In the genomic region with DNA sequence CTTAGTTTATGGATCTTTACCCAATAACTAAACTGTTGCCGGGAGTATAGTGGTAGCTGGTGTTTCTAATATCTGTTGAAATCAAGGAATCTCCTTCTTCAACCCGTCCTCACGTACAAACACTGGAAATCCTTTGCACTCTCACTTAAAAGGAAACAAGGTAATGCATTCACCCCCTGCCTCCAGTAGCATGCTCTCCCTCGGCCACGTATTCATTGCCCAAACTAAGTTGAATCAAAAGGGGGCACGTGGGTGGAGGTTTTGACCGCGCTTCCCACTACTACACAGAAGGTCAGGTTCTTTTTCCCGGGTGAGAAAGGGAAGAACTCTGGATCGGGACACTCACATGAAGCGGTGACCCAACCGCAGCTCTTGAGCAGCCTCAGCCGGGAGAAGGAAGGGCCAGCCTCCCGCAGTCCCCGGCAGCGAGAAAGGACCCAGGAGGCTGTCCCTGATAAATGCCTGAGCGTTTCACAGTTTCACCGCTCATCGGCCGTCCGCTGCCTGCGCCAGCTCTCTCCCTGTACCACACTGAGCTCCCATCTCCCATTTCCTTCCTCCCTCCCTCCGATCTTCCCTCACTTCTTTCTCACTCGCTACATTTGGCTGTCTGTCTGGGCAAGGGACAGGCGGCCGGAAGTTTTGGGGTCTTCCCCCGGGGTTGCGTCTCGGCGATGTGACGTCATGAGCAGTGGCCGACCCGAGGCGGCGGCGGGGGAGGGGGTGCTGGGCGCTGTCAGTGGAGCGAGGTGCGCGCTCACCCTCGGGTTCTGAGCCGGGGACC, we compare ENCODE assay signal across 8 mouse cellular contexts. TPM values are rescaled to one million over a fixed set of nuclear protein-coding genes. Genes with fewer than 3 reads are reported as not detected.
DNase-seq lines count a peak whose midpoint lies in the region; ATAC-seq and TF ChIP-seq lines count a peak whose summit lies in the region.

A gene (plus strand): TSS at position 698 of the 784 bp plus-strand sequence.

- no peaks in the 10 kb centered on the region for H3K9me3 ChIP-seq in ES-E14 (ENCODE audit: control insufficient read depth, insufficient read depth, low read depth, low read length)
- H3K9me3 ChIP-seq in forebrain, embryonic 15.5 days = no peaks in the 10 kb centered on the region

- WGBS in forebrain, embryonic 15.5 days = under 1% methylated on average over 39 of the region's 42 CpGs
- WGBS in lung, adult 2 months = under 1% methylated on average over 42 of the region's 42 CpGs

- peak; percentile 84 for DNase-seq in ES-E14 (ENCODE audit: low read depth, low spot score)
- peak; percentile 92 for DNase-seq in cerebellum, adult 11-12 months
- peak; percentile 86 for DNase-seq in heart, postnatal 25 days (ENCODE audit: low spot score)
- DNase-seq in layer of hippocampus, adult 18-20 months (ENCODE audit: low spot score in 2 of 2) = peak; percentile 92 to 96
- DNase-seq in lung, adult 2 months = peak; percentile 95
- peak; percentile 85 to 87 for DNase-seq in thymus, adult 18-20 months

- H3K27me3 ChIP-seq in forebrain, embryonic 15.5 days = no peaks in the 10 kb centered on the region

- H3K36me3 ChIP-seq in ES-E14 (ENCODE audit: control insufficient read depth, insufficient read depth, low read length, poor library complexity, severe bottlenecking) = no peaks in the 10 kb centered on the region
- 0 out of 2 replicates have a peak, but pooled peaks cover 5% of the 10 kb centered on the region for H3K36me3 ChIP-seq in forebrain, embryonic 15.5 days

- H3K9ac ChIP-seq in ES-E14 (ENCODE audit: insufficient read depth, low read depth, low read length, poor library complexity, severe bottlenecking) = peak within 1 kb of the TSS; percentile 99
- peak within 1 kb of the TSS; percentile 79 for H3K9ac ChIP-seq in forebrain, embryonic 15.5 days (replicated peaks)

- TF ChIP-seq CTCF in lung, adult 2 months (IDR thresholded peaks at IDR 0.05; ENCODE audit: insufficient read depth, low read length) = no peak

- peak within 1 kb of the TSS; percentile 82 to 99 for H3K4me3 ChIP-seq in ES-E14 (ENCODE audit: insufficient read depth in 1 of 2, low read depth in 1 of 2, low read length in 2 of 2, poor library complexity in 1 of 2, severe bottlenecking in 1 of 2)
- peak within 1 kb of the TSS; percentile 67 for H3K4me3 ChIP-seq in forebrain, embryonic 15.5 days
- H3K4me3 ChIP-seq in lung, adult 2 months (replicated peaks; ENCODE audit: extremely low read depth, low read depth, low read length) = peak within 1 kb of the TSS; percentile 78

- intact Hi-C loops in heart, postnatal 25 days (cut with DNase I) = no loop called here

- peak within 1 kb of the TSS; percentile 65 for H3K4me2 ChIP-seq in forebrain, embryonic 15.5 days (replicated peaks)

- ATAC-seq in forebrain, embryonic 15.5 days (replicated peaks) = peak; percentile 97
- ATAC-seq in neutrophil, adult 5-6 weeks (ENCODE audit: extremely low read depth, insufficient number of reproducible peaks, low FRiP score, poor library complexity, severe bottlenecking) = peak; percentile 88

- peak within 1 kb of the TSS; percentile 96; the same call in 1 of the 2 replicates for H3K27ac ChIP-seq in ES-E14 (ENCODE audit: insufficient read depth, low read depth, low read length, poor library complexity, severe bottlenecking)
- peak within 1 kb of the TSS; percentile 86 for H3K27ac ChIP-seq in forebrain, embryonic 15.5 days (replicated peaks)

- in situ Hi-C loops in ES-E14 (cut with MboI; ENCODE audit: low sequenced_read_pairs in 2 of 2, unreplicated experiment in 2 of 2) = no loop called here

- 0 out of 4 replicates have a peak, but pooled peaks cover 0 to 2% of the 10 kb centered on the region in 2 experiments for H3K4me1 ChIP-seq in ES-E14 (ENCODE audit: control insufficient read depth in 2 of 2, insufficient read depth in 2 of 2, low read length in 2 of 2, poor library complexity in 1 of 2)
- peaks cover 20% of the 10 kb centered on the region for H3K4me1 ChIP-seq in forebrain, embryonic 15.5 days
- H3K4me1 ChIP-seq in lung, adult 2 months (ENCODE audit: control insufficient read depth, insufficient read depth, low read length) = no peaks in the 10 kb centered on the region

- peak; percentile 66 for TF ChIP-seq POLR2A in lung, adult 2 months (IDR thresholded peaks at IDR 0.05; ENCODE audit: borderline replicate concordance, extremely low read depth, low read depth, low read length)

TF ChIP-seq in ES-E14, 5 proteins besides CTCF, POLR2A, EP300 and RAD21:
- TF ChIP-seq HCFC1 (IDR thresholded peaks at IDR 0.05; ENCODE audit: borderline replicate concordance, insufficient read depth, low read length) = peak; percentile 85
- TF ChIP-seq MAFK (IDR thresholded peaks at IDR 0.05; ENCODE audit: insufficient read depth, low read depth, low read length) = no peak

RNA-seq across cellular contexts. Expression of the gene that starts here (rescaled TPM):
- total RNA-seq in ES-E14 (2012; rRNA removed) = 7.6 and 8.4 TPM in 2 replicates
- polyA plus RNA-seq in forebrain, embryonic 15.5 days (2015; fragmentation: Nextera tagmentation; extraction: Ambion mirVana) = 34.0 and 36.4 TPM in 2 replicates
- 10 to 100 TPM; 12.0 to 13.1 TPM for total RNA-seq in heart, postnatal 25 days (2021)
- total RNA-seq in layer of hippocampus, adult 18-20 months (2021) = 10 to 100 TPM; 33.2 to 34.6 TPM
- 3.0 and 4.0 TPM in 2 replicates for polyA plus RNA-seq in lung, adult 2 months (2012; rRNA removed)
- total RNA-seq in neutrophil, adult 5-6 weeks (2017) = 25.7 and 26.1 TPM in 2 replicates

Comparison
In these comparisons a context has a peak if more than half of its experiments do, and no peak if none do; other contexts are left out.
1. Peak in every context shown above with its lines: DNase-seq, ATAC-seq, H3K4me3 ChIP-seq and H3K27ac ChIP-seq.